Mouse (Mus musculus) stomach, embryonic 16.5 days (tissue): ENCODE measurements around the gene Tle6. TPM values are rescaled to one million over a fixed set of nuclear protein-coding genes. Genes with fewer than 3 reads are reported as not detected.

Experiments used
- ATAC-seq: fragments of 200-750 bp; cut with Nextera tagmentation; 2 replicates; pipeline ENCODE4 v1.8.0; 2017; ENCODE audit warnings: moderate number of reproducible peaks, moderate TSS enrichment; ENCODE audit not compliant: insufficient read depth, low FRiP score
- H3K27ac ChIP-seq: fragments of 300-500 bp; sonication (generic); 2 replicates; pipeline ENCODE4 v1.5.1; 2014; ENCODE audit warnings: low read length
- H3K27me3 ChIP-seq: fragments of 300-500 bp; sonication (generic); 2 replicates; pipeline ENCODE4 v1.6.1; 2014; ENCODE audit warnings: low read length, control low read depth, mixed read lengths; ENCODE audit not compliant: control insufficient read depth, insufficient read depth
- H3K36me3 ChIP-seq: fragments of 300-500 bp; sonication (generic); 2 replicates; pipeline ENCODE4 v1.6.1; 2014; ENCODE audit warnings: low read length; ENCODE audit not compliant: control insufficient read depth, insufficient read depth
- H3K4me1 ChIP-seq: fragments of 300-500 bp; sonication (generic); 2 replicates; pipeline ENCODE4 v1.6.1; 2014; ENCODE audit warnings: low read length, control low read depth, mixed read lengths; ENCODE audit not compliant: control insufficient read depth, insufficient read depth
- H3K4me2 ChIP-seq: fragments of 300-500 bp; sonication (generic); 2 replicates; pipeline ENCODE4 v1.6.1; 2014; ENCODE audit warnings: low read depth, low read length, mixed read lengths
- H3K4me3 ChIP-seq: fragments of 300-500 bp; sonication (generic); replicated peaks from 2 replicates; pipeline ENCODE4 v1.5.1; 2014; ENCODE audit warnings: mild to moderate bottlenecking, low read length
- H3K9ac ChIP-seq: fragments of 300-500 bp; sonication (generic); 2 replicates; pipeline ENCODE4 v1.6.1; 2014; ENCODE audit warnings: low read length
- H3K9me3 ChIP-seq: fragments of 300-500 bp; sonication (generic); replicated peaks from 2 replicates; pipeline ENCODE4 v1.6.1; 2016; ENCODE audit warnings: low read length, control low read depth; ENCODE audit not compliant: control insufficient read depth
- WGBS: fragments of 180-500 bp; shearing (Covaris S2); extraction: QIAGEN DNeasy Blood & Tissue Kit; methylation state at CpG from one replicate; pipeline ENCODE4 v1.1.7; 2014; 5-methylcytosine and 5-hydroxymethylcytosine counted together
- polyA plus RNA-seq: library from polyadenylated mRNA; unstranded; fragments of >200 nt; fragmentation: Nextera tagmentation; extraction: Ambion mirVana; gene quantifications from 2 replicates; pipeline ENCODE4 v1.2.1, GENCODE M21; 2015

The Tle6 gene
- polyA plus RNA-seq, 1 experiment from 2014 or later = 31.2 TPM

GRCm38 (mm10) chr10:81553807-81554755 is 46.8 kb downstream of the Tle6 start:
- no peak overlapping the region for H3K4me3 ChIP-seq
- peaks cover 8% of the 10 kb centered on the region; the same call in 1 of the 2 replicates for H3K4me1 ChIP-seq
- 73% methylated on average over 6 of the region's 6 CpGs for WGBS
- H3K36me3 ChIP-seq = no peaks in the 10 kb centered on the region
- no peak overlapping the region for H3K27ac ChIP-seq
- no peak for ATAC-seq
- H3K4me2 ChIP-seq = no peak overlapping the region
- no peak overlapping the region for H3K9ac ChIP-seq
- no peaks in the 10 kb centered on the region for H3K27me3 ChIP-seq
- no peaks in the 10 kb centered on the region for H3K9me3 ChIP-seq

- no peaks in the 10 kb centered on the region for H3K36me3 ChIP-seq
- 86% methylated on average over 5 of the region's 5 CpGs for WGBS
- H3K4me3 ChIP-seq = no peak overlapping the region
- peaks cover 5% of the 10 kb centered on the region; the same call in 1 of the 2 replicates for H3K4me1 ChIP-seq
- no peak overlapping the region for H3K27ac ChIP-seq
- no peak overlapping the region for H3K4me2 ChIP-seq
- H3K27me3 ChIP-seq = no peaks in the 10 kb centered on the region
- H3K9ac ChIP-seq = no peak overlapping the region
- no peak for ATAC-seq
- no peaks in the 10 kb centered on the region for H3K9me3 ChIP-seq
Observed at GRCm38 (mm10) chr10:81553232-81553631, 47.6 kb downstream of the Tle6 start.

GRCm38 (mm10) chr10:81551597-81552102 is 49.2 kb downstream of the Tle6 start:
- H3K4me2 ChIP-seq = no peak overlapping the region
- no peaks in the 10 kb centered on the region for H3K27me3 ChIP-seq
- peak; percentile 93 for ATAC-seq
- H3K36me3 ChIP-seq = no peaks in the 10 kb centered on the region
- H3K27ac ChIP-seq = peak overlapping the region; percentile 75; the same call in 1 of the 2 replicates
- 1% methylated on average over 12 of the region's 12 CpGs for WGBS
- H3K4me3 ChIP-seq = no peak overlapping the region
- no peaks in the 10 kb centered on the region for H3K9me3 ChIP-seq
- peaks cover 5% of the 10 kb centered on the region; the same call in 1 of the 2 replicates for H3K4me1 ChIP-seq
- peak overlapping the region; percentile 57 for H3K9ac ChIP-seq

- Histone ChIP-seq H3K27ac (no peak overlapping the region), H3K4me3 (no peak overlapping the region), H3K27me3 (no peaks in the 10 kb centered on the region), H3K36me3 (no peaks in the 10 kb centered on the region), H3K9ac (no peak overlapping the region; the same call in 1 of the 2 replicates), H3K9me3 (no peaks in the 10 kb centered on the region), H3K4me1 (peaks cover 5% of the 10 kb centered on the region; the same call in 1 of the 2 replicates), H3K4me2 (no peak overlapping the region)
- 7% methylated on average over 7 of the region's 7 CpGs for WGBS
- ATAC-seq = no peak
Observed at GRCm38 (mm10) chr10:81550257-81550656, 50.6 kb downstream of the Tle6 start.

GRCm38 (mm10) chr10:81548944-81549343 is 51.9 kb downstream of the Tle6 start:
- 56% methylated on average over 5 of the region's 5 CpGs for WGBS
- no peaks in the 10 kb centered on the region for H3K9me3 ChIP-seq
- ATAC-seq = no peak
- H3K27me3 ChIP-seq = no peaks in the 10 kb centered on the region
- no peak overlapping the region for H3K9ac ChIP-seq
- no peak overlapping the region for H3K4me3 ChIP-seq
- H3K36me3 ChIP-seq = no peaks in the 10 kb centered on the region
- H3K27ac ChIP-seq = no peak overlapping the region
- H3K4me1 ChIP-seq = peaks cover 6% of the 10 kb centered on the region
- no peak overlapping the region for H3K4me2 ChIP-seq

- Histone ChIP-seq H3K4me1 (peaks cover 26% of the 10 kb centered on the region), H3K4me2 (no peak overlapping the region), H3K27me3 (no peaks in the 10 kb centered on the region), H3K36me3 (no peaks in the 10 kb centered on the region), H3K9me3 (no peaks in the 10 kb centered on the region), H3K9ac (peak overlapping the region; percentile 35), H3K27ac (peak overlapping the region; percentile 80), H3K4me3 (no peak overlapping the region)
- ATAC-seq = no peak
- 85% methylated on average over 13 of the region's 13 CpGs for WGBS
Observed at GRCm38 (mm10) chr10:81546788-81547571, 53.9 kb downstream of the Tle6 start.

- no peak overlapping the region for H3K4me3 ChIP-seq
- peaks cover 31% of the 10 kb centered on the region for H3K4me1 ChIP-seq
- H3K4me2 ChIP-seq = peak overlapping the region; percentile 22; the same call in 1 of the 2 replicates
- H3K27me3 ChIP-seq = no peaks in the 10 kb centered on the region
- H3K9me3 ChIP-seq = no peaks in the 10 kb centered on the region
- H3K27ac ChIP-seq = peak overlapping the region; percentile 80
- ATAC-seq = peak; percentile 24; the same call in 1 of the 2 replicates
- H3K36me3 ChIP-seq = no peaks in the 10 kb centered on the region
- H3K9ac ChIP-seq = peak overlapping the region; percentile 38
- WGBS = 56% methylated on average over 5 of the region's 5 CpGs
Observed at GRCm38 (mm10) chr10:81546332-81546731, 54.5 kb downstream of the Tle6 start.

- H3K9ac ChIP-seq = peak within 1 kb of the TSS; percentile 94
- under 1% methylated on average over 52 of the region's 59 CpGs for WGBS
- H3K4me2 ChIP-seq = peak within 1 kb of the TSS; percentile 92
- peak within 1 kb of the TSS; percentile 98 for H3K4me3 ChIP-seq
- no peaks in the 10 kb centered on the region for H3K36me3 ChIP-seq
- no peaks in the 10 kb centered on the region for H3K27me3 ChIP-seq
- H3K27ac ChIP-seq = peak within 1 kb of the TSS; percentile 95
- peak; percentile 94 for ATAC-seq
- H3K4me1 ChIP-seq = peaks cover 30% of the 10 kb centered on the region
- H3K9me3 ChIP-seq = no peaks in the 10 kb centered on the region
Observed at GRCm38 (mm10) chr10:81545161-81545747, 55.6 kb downstream of the Tle6 start, which contains the start of gene Gna11. Gene Gna11 (minus strand): TSS chr10:81545190.
